Mouse (Mus musculus): ENCODE data around the gene Jpt1.
"Not testable (repeated sequence)": the region's sequence is repeated elsewhere in the genome, so short reads cannot be mapped to it uniquely, and the experiment has no call there.

Jpt1 gene

GRCm38 (mm10) chr11:115475025-115475757 is 39.0 kb downstream of the Jpt1 start, which contains the start of gene Armc7:
Gene Armc7, plus strand, starts transcription at chr11:115475667.
- peak; percentile 69 for DNase-seq (ENCODE audit: low spot score)

DNA sequence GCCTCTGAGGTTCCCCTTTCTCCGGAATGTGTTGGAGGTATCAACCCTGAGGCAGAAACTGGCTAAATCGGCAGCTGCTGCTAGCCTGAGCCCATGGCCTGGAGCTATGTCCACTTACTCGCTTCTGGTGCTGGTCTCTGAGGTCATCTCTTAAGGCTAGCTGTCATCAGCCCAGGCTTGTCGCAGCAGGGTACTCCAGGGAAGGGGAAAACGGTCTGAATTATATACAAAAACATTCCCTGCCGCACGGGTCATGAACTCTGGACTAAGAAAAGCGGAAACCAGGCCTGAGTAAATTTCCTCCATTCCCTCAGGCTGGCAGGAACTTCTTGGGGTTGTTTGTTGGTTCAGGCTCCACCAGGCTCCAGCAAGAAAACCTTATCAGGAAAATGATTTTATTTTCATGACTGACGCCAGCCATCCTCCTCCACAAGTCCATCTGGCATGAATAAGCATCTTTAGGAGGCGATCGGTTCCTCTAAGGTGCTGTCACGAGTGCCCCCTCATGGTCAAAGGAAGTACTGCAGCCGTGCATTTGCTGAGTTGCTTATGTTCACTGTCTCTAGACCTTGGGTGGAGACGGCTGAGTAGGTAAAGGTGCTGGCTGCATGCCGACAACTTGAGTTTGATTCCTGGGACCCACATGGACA is 40.4 kb downstream of the Jpt1 start:
- DNase-seq (ENCODE audit: low spot score): peak; percentile 99

DNA sequence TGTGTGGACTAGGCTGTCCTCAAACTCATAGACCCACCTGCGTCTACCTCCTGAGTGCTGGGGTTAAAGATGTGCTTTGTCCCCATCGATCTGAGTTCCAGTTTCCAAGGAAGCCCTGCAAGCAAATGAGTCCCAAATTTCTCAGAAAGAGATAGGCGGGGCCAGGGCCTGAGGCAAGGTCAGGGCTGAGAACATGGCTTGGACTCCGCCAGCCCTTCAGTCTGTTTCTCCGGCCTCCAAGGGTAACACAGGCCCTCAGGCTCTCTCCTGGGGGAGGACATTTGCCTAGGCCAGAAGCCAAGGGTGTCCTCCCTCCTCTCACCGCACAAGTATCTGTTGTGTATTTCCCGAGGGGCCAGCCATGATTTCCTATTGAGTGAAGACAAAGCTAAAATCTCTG is 42.0 kb downstream of the Jpt1 start:
- DNase-seq (ENCODE audit: low spot score): no peak

GRCm38 (mm10) chr11:115467217-115467618 is 47.0 kb downstream of the Jpt1 start:
- DNase-seq (ENCODE audit: low spot score): no peak

- DNase-seq (ENCODE audit: low spot score): no peak
These were observed 49.3 kb downstream of the Jpt1 start for GRCm38 (mm10) chr11:115464851-115465250.

GRCm38 (mm10) chr11:115463397-115463796 is 50.8 kb downstream of the Jpt1 start:
- no peak for DNase-seq (ENCODE audit: low spot score)

DNA sequence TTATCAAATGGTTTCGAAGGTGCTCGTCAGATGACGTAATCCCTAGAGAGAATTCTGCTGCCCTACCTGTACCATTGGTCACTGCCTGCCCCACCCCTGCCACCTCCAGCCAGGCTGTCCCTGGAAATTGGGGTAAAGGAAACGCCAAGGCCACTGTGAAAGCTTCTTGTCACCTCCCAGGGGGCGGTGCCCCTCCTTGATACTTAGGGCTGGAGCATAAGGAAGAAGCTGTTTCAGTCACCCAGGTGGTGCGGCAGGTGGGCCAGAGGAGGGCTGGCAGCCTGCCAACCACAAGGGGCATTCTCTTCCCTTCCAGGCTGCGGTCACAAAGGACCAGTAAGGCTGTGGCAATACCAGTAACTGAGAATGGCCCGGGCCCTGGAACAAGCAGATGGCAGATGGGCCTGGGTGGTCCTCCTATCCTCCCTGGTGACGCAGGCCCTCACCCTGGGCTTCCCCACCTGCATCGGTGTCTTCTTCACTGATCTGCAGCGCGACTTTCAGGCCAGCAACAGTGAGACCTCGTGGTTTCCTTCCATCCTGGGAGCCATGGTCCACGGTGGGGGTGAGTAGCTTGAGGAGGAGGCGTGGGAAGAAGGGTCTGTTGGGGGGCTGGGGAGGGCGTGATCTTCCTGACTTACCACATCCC is 51.8 kb downstream of the Jpt1 start, which contains the start of gene Slc16a5:
TSS of gene Slc16a5 (plus strand) at position 232 of the 649 bp plus-strand sequence.
- DNase-seq (ENCODE audit: low spot score): no peak

DNA sequence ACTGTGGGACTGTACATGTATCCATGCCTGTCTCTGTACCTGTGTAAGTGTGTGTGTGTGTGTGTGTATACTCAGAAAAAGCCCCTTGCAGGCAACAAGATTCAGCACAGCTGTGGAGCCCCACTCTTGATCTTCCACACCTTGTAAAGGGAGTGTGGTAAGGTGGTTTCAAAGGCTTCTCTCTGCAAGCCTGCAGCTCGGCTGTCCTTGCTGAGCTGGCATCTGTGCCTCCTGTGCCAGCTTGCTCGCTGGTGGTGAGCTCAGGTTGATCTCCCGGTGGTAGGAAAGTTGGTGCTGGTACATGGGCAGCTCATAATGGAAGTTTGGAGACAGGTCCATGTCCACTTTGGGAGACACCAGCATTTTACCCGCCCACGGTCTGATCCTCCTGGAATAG is 52.3 kb downstream of the Jpt1 start:
- no peak for DNase-seq (ENCODE audit: low spot score)

GRCm38 (mm10) chr11:115460976-115461375 is 53.2 kb downstream of the Jpt1 start:
- DNase-seq (ENCODE audit: low spot score): no peak

DNA sequence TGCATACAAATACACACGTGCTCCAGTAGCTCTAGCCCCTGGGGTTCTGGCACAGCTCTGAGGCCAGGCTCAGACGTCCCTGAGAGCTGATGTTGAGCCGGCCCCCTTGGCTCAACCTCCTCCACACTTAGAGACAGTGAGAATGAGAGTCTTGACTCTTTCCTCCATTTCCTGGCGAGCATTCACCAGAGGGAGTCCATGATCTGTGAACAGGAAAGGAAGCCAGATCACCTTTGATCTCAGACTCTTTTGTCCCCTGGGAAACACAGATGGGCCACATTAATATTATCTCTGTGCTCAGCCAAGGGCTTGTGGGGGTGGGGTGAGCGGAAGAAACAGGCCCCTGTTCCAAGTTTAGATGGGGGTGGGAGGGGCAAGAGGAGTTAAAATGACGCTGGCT is 56.8 kb downstream of the Jpt1 start:
- DNase-seq (ENCODE audit: low spot score): no peak

GRCm38 (mm10) chr11:115456182-115456581 is 58.0 kb downstream of the Jpt1 start:
- no peak for DNase-seq (ENCODE audit: low spot score)

DNA sequence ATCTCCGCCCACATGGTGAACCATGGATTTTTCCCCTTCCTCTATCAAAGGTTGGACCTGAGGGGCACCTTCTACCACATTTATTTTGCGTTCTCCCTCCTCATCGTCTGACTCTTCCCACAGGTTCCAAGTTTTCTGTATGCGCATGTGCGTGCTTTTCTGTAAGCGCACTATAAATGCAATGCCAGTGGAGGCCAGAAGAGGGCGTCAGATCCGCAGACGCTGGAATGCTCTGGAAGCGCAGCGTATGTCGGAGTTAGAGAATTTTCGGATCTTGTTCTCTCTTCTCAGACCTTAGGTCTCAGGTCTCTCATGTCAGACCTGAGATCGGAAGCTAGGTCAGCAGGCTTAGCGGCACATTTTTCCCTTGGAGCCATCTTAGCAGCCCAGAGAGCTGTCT is 58.6 kb downstream of the Jpt1 start:
- no peak for DNase-seq (ENCODE audit: low spot score)

DNA sequence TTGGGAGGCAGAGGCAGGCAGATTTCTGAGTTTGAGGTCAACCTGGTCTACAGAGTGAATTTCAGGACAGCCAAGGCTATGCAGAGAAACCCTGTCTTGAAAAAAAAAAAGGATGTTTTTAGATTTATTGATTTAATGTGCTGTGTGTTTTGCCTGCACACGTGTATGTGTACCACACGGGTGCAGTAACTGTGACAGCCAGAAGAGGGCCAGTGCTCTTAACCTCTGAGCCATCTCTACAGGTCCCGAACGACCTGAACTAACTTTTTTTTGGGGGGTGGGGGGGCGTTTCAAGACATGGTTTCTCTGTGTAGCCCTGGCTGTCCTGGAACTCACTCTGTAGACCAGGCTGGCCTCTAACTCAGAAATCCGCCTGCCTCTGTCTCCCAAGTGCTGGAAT is 59.4 kb downstream of the Jpt1 start:
- DNase-seq (ENCODE audit: low spot score): not testable (repeated sequence)

- no peak for DNase-seq (ENCODE audit: low spot score)
These were observed 60.9 kb downstream of the Jpt1 start for GRCm38 (mm10) chr11:115453306-115453705.

DNA sequence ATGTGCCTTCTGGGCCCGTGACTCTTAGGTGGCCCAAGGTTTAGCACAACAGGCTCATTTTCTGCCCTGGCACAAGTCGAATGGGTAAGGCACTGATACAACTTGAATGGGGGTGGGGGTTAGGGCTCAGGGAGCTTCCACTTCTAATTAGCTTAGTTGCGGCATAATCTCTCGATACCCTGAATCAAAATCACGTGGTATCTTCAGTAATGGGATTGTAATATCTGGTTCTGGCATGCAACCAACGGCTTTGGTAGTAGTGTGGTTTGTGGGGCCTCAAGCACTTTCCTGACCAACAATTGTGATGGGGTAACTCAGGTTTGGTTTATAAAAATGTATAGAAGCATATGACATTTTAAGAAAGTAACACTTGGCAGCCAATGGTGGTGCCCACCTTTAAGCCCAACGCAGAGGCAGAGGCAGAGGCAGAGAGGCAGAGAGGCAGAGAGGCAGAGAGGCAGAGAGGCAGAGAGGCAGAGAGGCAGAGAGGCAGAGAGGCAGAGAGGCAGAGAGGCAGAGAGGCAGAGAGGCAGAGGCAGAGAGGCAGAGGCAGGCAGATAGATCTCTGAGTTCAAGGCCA is 61.8 kb downstream of the Jpt1 start:
- DNase-seq (ENCODE audit: low spot score): no peak

DNA sequence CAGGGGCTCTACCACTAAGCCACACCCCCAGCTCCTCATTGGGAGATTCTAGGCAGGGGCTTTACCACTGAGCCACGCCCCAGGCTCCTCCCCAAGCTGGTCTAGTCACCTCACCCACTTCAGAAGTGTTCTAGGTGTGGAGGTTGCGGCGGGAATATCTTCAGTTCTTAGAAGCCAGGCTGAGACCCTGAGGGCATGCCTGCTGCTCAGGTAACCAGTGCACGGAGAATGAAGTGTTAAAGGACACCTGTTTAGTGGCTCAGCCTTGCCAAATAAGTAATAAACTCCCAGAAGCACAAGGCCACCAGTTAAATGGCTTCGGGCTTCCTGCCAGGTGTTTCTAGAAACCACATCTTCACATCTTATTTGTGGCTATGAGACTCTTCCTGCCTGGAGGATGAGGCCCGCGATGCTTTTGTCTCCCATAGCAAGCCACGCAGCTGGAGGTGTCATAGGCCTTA is 62.4 kb downstream of the Jpt1 start:
- DNase-seq (ENCODE audit: low spot score): no peak

GRCm38 (mm10) chr11:115450176-115450575 is 64.0 kb downstream of the Jpt1 start:
- DNase-seq (ENCODE audit: low spot score): no peak

- DNase-seq (ENCODE audit: low spot score): no peak
These were observed 65.2 kb downstream of the Jpt1 start for GRCm38 (mm10) chr11:115448998-115449397.

DNA sequence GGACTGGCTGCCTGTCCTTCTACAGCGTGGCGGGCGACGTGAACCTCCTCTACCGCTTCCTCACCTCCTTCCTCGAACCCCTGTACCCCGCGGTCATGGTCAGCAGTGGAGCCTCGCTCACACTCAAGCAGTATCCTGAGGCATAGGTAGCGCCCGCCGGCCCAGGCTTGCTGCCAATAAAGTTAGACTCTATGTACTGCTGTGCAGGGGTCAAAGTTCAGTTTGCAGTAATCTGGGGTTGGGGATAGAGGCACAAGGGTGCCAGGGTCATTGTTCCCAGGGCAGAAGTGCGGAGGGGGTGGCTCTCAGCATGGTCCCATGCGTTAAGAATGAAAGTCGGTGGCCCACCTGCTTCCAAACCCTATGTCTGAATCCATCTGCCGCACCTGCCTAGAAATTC is 66.1 kb downstream of the Jpt1 start:
- no peak for DNase-seq (ENCODE audit: low spot score)

All from layer of hippocampus, adult 9-10 months (tissue).